Mouse (Mus musculus): Measurements from ENCODE around the gene Chuk.

DNA sequence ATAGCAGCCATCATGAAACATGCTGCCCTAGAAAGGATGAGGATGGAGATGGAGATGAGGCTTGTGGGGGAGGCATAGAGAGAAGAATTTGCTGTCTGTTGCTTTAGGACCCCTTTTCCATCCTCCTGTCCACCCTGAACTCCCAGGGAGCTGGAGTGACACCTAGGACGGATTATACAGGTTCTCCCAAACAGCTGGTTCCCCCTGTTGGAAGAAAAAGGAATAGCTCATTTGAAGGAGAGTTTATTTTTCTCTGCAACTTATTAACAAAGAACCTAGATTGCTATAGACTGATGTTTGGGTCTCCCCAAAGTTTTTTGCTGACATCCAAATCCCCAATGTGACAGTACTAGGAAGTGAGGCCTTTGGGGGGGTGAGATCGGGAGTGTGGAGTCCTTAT, 41.1 kb upstream of the Chuk start:
- TF ChIP-seq GATA1 (IDR thresholded peaks at IDR 0.05; ENCODE audit: low read length) (no peak), TAL1 (IDR thresholded peaks at IDR 0.05; ENCODE audit: low read length) (no peak)
